1 mouse cellular context compared by ENCODE assay signal in genomic region chr1:106714530-106714981, GRCm38 (mm10).
TF ChIP-seq lines count a peak whose summit lies in the region.

No protein-coding gene starts in this region.

TF ChIP-seq in CH12.LX, 34 proteins besides CTCF, POLR2A, EP300 and RAD21 (continued from another document):
- no peak for TF ChIP-seq USF1 (IDR thresholded peaks at IDR 0.05; ENCODE audit: low read depth, low read length)
- no peak for TF ChIP-seq USF2 (conservative IDR thresholded peaks at IDR 0.05; ENCODE audit: low read depth, low read length)
- TF ChIP-seq ZC3H11A (IDR thresholded peaks at IDR 0.05; ENCODE audit: low read depth, low read length), result no peak
- TF ChIP-seq ELF1 (IDR thresholded peaks at IDR 0.05; ENCODE audit: low read depth, low read length), result no peak
- peak; percentile 70 for TF ChIP-seq BHLHE40 (IDR thresholded peaks at IDR 0.05; ENCODE audit: low read depth, low read length)
- TF ChIP-seq TBP (conservative IDR thresholded peaks at IDR 0.05; ENCODE audit: low read depth, low read length), result no peak
- TF ChIP-seq PAX5 (IDR thresholded peaks at IDR 0.05; ENCODE audit: low read length), result no peak
- TF ChIP-seq IRF4 (IDR thresholded peaks at IDR 0.05; ENCODE audit: low read depth, low read length), result no peak; the same call in 1 of the 2 replicates
- TF ChIP-seq MAZ (IDR thresholded peaks at IDR 0.05; ENCODE audit: low read depth, low read length), result no peak
- TF ChIP-seq TCF12 (IDR thresholded peaks at IDR 0.05; ENCODE audit: low read depth, low read length), result peak; percentile 28; the same call in 1 of the 2 replicates
- TF ChIP-seq JUN (IDR thresholded peaks at IDR 0.05; ENCODE audit: insufficient read depth, low read depth, low read length), result no peak
- no peak for TF ChIP-seq ZMIZ1 (IDR thresholded peaks at IDR 0.05; ENCODE audit: low read depth, low read length)
- TF ChIP-seq GABPA (IDR thresholded peaks at IDR 0.05; ENCODE audit: insufficient replicate concordance, low read depth, low read length), result no peak
- TF ChIP-seq MYC (IDR thresholded peaks at IDR 0.05; ENCODE audit: low read depth, low read length), result peak; percentile 90
- TF ChIP-seq MXI1 (IDR thresholded peaks at IDR 0.05; ENCODE audit: low read depth, low read length), result no peak; the same call in none of the 2 replicates
- peak; percentile 90 for TF ChIP-seq MAX (IDR thresholded peaks at IDR 0.05; ENCODE audit: low read length)
- no peak for TF ChIP-seq NRF1 (IDR thresholded peaks at IDR 0.05; ENCODE audit: low read depth, low read length)
- no peak for TF ChIP-seq SMC3 (IDR thresholded peaks at IDR 0.05; ENCODE audit: low read depth, low read length)
- no peak for TF ChIP-seq RCOR1 (conservative IDR thresholded peaks at IDR 0.05; ENCODE audit: low read depth, low read length)
- TF ChIP-seq NELFE (IDR thresholded peaks at IDR 0.05; ENCODE audit: low read depth, low read length), result 0 out of 2 replicates have a peak, but pooled peaks have one; percentile 1
- TF ChIP-seq CHD2 (IDR thresholded peaks at IDR 0.05; ENCODE audit: low read length), result no peak
- TF ChIP-seq MAFK (IDR thresholded peaks at IDR 0.05; ENCODE audit: insufficient replicate concordance, low read length), result no peak
- TF ChIP-seq POLR2AphosphoS2 (IDR thresholded peaks at IDR 0.05; ENCODE audit: low read depth, low read length), result no peak
- TF ChIP-seq JUND (conservative IDR thresholded peaks at IDR 0.05; ENCODE audit: low read depth, low read length), result no peak
- no peak for TF ChIP-seq ETS1 (conservative IDR thresholded peaks at IDR 0.05; ENCODE audit: low read depth, low read length)
- no peak for TF ChIP-seq ZKSCAN1 (IDR thresholded peaks at IDR 0.05; ENCODE audit: borderline replicate concordance, low read depth, low read length)
- 0 out of 2 replicates have a peak, but pooled peaks have one; percentile 28 for TF ChIP-seq MEF2A (IDR thresholded peaks at IDR 0.05; ENCODE audit: borderline replicate concordance, low read depth, low read length)
